Mouse (Mus musculus) urinary bladder, adult 18-20 months (tissue): ENCODE measurements around the gene Oas1d.
"Not testable (repeated sequence)": the region's sequence is repeated elsewhere in the genome, so short reads cannot be mapped to it uniquely, and the experiment has no call there.

Source experiments
- DNase-seq, 2 experiments: peaks; one replicate each; pipeline ENCODE4 v3.0.0; 2022; ENCODE audit warnings: low spot score in 2 of 2, mixed read lengths in 2 of 2

Oas1d gene

DNA sequence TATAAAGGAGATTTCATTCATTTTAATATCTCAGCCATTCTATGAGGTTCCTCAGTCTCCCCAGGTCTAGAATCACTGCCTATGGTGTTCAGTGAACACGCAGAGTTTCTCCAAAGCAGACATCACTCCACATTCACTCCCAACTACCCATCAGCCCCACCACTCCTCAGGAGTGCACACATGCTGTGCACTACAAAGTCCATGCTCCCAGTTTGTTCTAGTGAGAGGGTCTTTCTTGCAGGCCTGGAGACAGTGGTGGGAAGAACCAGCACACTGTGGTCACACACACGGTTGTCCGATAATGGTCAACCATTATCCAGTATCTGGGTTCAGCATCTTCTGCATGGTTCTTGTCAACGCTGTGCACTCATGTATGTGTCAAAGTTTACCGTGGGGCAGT lies 12.3 kb upstream of the Oas1d start:
- DNase-seq, result no peak

DNA sequence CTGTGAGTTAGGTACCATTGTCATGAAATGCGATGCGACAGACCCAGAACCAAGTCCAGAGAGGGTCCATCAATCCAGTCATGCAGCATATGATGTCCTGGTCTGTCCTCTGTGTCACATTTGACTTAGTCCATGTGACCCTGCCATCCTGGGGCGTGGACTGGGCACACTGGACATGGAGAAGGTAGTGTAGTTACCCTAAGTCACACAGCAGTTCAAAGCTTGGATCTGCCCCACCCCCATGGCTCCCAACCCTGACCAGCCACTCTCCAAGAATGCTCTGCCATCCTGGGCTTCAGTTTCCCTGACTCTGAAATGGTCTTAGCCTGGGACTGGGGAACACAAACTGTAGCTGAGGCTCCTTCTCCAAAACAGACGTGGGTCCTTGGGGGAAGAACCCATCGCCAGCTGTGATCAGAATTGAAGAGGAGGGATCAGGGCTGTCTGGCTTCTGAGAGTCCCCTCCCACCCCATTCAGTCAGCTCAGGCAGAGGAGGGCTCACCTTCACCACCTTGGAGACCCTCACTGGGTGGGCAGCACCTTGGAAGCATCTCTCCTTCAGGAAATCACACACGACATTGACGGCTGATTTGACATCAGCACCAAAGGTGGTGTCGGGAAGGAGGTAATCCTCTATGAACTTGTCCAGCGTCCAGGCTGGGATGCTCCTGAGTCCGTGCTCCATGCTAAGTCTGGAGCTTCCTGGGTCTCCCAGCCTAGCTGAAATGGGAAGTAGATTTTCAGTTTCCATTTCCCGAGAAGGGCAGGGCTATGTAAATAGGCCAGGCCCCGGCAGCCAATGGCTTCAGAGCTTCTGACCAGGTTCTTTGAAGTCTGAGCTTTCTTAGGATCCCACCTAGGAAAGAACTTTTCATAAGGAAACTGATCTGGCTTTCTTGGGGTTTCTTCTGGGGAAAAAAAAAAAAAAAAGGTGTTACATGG lies 7.3 kb upstream of the Oas1d start, which contains the start of gene Oas1a:
TSS of gene Oas1a (minus strand) at position 731 of the 943 bp plus-strand sequence.
- not testable (repeated sequence) for DNase-seq

GRCm38 (mm10) chr5:120908196-120908920 lies 6.0 kb upstream of the Oas1d start:
- DNase-seq, result no peak

DNA sequence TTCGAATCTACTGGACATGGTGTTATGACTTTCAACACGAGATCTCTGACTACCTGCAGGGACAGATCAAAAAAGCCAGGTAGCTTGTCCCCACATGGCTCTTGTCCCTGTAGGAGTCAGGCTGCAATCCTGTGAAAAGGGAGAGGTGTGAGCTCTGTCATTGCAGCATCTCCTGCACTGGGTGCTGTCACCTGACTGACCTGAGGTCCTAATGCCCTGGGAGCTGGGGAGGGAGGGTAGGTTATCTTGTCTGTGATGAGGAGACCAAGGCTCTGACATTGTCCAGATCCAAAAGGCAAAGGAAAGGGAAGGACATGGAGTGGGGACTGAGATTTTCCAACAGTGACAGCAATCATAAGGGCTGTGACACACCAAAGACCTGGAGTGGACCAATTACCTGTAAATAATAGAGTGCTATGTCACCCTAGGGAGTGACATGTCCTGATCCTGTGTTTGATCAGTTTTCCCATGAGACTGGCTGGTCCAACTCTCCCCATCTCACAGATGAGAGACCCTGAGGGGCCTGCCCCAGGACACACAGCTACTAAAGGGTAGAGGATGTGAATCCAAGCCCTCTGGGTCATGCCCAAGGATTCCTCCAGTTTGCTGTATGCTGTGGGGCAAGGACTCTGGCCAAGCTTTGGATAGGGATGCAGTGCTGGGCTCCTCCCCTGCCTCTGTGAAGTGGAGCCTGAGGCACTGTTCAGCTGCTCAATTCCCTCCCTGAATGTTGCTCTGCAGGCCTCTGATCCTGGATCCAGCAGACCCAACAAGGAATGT lies 5.0 kb downstream of the Oas1d start:
- DNase-seq, result not testable (repeated sequence)

- no peak for DNase-seq
Measured at GRCm38 (mm10) chr5:120920296-120920695, 6.0 kb downstream of the Oas1d start.

DNA sequence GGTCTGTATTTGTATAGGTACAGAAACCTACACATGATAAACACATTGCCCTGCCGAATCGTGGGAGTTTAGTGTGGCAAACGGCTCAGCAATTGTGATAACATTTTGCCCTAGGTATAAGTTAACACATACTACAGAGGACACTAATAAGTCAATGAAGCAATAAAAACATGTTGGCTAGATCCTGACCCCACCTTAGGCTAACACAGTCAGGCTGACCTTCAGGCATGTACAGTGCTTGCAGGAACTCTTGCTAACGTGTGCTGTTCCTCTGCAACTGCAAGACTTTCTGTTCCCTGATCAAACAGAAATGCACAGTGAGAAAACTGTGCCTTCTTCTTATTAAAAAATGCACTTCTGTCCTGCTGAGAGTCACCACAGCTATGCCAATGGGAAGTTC lies 9.6 kb downstream of the Oas1d start:
- DNase-seq, result no peak

GRCm38 (mm10) chr5:120924520-120924919 lies 10.2 kb downstream of the Oas1d start:
- not testable (repeated sequence) for DNase-seq

- DNase-seq, result not testable (repeated sequence)
Measured at GRCm38 (mm10) chr5:120926311-120926710, 12.0 kb downstream of the Oas1d start.

GRCm38 (mm10) chr5:120927036-120927435 lies 12.7 kb downstream of the Oas1d start:
- no peak for DNase-seq

GRCm38 (mm10) chr5:120933966-120934365 lies 19.6 kb downstream of the Oas1d start:
- DNase-seq, result no peak

- DNase-seq, result no peak
Measured at GRCm38 (mm10) chr5:120937841-120938240, 23.5 kb downstream of the Oas1d start.

DNA sequence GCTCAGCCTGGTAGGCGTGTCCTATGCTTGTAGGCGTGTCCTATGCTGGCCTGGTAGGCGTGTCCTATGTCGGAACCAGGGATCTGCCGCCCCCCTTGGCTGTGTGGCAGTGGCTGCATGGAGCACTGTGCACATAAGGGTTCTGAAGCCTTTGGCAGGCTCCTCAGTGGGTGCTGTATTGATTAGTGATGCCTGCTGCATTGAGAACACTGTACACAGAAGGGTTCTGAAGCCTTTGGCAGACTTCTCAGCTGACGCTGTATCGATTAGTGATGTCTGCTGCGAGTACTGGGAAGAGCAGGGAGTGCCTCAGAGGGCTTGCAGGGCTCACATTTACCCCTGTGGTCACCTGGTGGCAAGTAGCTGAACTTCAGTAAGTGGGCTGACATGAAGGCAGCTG lies 24.2 kb downstream of the Oas1d start:
- DNase-seq, result no peak

DNA sequence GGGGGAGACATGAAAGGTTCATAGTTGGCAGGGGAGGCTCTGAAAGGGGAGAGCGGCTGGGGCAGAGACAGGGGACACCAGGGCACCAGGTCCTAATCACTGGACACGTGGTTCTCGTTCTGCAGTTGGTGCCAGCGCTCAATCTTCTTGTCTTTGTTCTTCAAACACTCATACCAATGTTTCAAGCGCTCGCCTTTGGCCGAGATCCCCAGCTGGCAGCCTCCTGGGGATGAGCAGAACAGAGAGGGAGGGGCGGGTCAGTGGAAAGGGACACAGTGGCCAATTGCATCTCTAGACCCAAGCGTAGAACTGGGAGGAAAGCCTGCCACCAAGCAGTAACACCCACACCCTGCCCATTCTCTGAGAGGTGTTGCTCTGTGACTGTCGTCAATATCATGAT lies 27.7 kb downstream of the Oas1d start:
- no peak for DNase-seq

GRCm38 (mm10) chr5:120952242-120952770 lies 38.0 kb downstream of the Oas1d start:
- no peak for DNase-seq

- no peak for DNase-seq
Measured at GRCm38 (mm10) chr5:120953974-120954373, 39.6 kb downstream of the Oas1d start.

- no peak for DNase-seq
Measured at GRCm38 (mm10) chr5:120961004-120961403, 46.7 kb downstream of the Oas1d start.

DNA sequence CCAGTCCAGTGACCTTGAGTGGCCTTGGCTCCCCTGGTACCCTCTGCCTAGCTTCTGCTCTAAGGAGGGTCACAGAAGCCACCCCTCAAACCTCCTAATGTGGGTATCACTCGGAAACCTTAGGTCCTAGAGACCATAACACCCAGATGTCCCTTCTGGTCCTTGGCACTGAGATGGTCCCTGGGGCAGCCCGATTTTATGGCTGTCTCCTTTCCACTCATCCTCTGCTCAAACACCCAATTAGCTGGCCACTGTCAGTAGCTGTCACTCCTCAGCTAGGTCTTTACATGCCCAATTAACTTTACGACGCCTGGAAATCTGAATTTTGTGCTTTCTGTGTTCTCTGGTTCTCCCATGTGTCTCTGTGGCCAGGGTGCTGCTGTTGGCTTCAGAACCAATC lies 51.8 kb downstream of the Oas1d start:
- DNase-seq, result no peak

DNA sequence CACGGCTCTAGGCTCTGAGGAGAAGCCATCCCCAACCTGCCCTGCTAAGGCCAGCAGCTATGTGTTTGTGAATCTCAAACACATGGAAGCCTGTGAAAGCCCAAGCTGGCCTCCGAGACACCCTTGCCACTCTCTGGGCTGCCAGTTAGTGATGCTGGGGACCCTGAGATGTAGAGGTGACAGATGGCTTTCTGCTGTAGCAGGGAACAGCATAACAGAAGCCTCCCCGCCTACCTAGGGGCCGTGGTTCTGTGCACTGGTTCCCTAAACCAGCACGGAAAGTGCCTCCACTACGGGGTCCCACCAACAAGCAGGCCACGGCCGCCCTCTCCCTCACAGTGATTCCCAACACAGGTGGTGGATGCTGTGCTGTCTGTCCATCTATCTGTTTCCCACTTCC lies 52.6 kb downstream of the Oas1d start:
- no peak for DNase-seq

DNA sequence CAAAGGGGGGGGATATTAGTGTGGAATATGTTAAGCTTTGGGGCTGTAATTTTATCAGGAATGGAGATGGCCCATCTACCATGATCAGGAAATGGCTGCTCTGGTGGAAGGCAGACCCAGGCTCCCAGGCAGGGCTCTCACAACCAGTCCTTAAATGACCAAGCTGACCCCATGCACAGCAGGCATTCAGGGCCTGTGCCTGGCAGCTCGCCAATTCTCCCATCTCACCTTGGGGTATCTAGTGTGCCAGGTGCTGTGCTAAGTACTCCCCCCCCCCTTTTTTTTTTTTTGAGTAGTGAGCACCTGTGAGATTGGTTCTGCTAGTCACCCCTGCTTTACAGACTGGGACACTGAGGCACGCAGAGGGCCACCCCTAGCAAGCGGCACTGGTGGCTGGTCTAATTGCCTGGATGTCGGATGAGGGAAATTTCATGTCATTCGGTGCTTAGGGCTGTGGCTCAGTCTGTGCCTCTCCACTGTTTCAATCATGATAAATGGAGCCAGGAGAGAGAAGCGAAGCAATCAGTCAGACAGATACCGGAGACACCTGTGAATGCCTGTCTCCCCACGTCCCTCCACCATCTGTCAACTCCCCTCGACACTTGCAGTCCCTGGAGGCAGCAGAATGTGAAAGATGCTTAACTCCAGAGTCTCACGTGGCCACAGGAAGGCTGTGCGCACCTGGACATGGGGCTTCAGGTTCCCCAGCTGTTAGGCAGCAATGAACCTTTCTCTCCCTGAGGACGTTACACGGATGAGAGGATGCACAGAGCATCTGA lies 53.2 kb downstream of the Oas1d start:
- no peak for DNase-seq

DNA sequence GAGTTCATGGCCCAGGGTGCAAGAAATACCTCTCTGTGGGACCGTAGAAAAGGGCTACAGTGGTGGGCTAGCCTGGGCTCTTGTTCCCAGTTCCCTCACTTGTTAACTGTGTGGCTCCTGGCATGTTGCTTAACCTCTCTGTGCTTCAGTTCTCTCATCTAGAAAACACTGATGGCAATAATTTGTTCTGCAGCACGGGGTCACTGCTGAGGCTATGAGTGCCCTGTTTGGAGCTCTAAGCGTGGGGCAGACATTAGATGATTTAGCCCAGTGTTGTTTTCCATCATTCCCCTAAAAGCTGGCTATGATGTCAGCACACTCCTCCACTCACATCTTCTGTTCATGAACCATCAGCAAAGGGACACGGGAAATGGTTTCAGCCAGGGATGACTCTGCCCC lies 53.8 kb downstream of the Oas1d start:
- DNase-seq, result no peak

- DNase-seq, result no peak
Measured at GRCm38 (mm10) chr5:120968799-120969198, 54.5 kb downstream of the Oas1d start.
